Mouse (Mus musculus): ENCODE measurements around the gene Bco2. TPM values are rescaled to one million over a fixed set of nuclear protein-coding genes. Genes with fewer than 3 reads are reported as not detected.

The Bco2 gene
- total RNA-seq (2012; rRNA removed) (0.07 TPM in 1 of 2 replicates, not detected in the other), polyA plus RNA-seq (2012; ENCODE audit: insufficient read depth in 1 of 2, insufficient read length in 2 of 2, low read depth in 1 of 2, low replicate concordance in 2 of 2, missing spikeins in 1 of 2) (under 1 TPM in 1 of 2 experiments, not detected in 1; 0.07 TPM)

DNA sequence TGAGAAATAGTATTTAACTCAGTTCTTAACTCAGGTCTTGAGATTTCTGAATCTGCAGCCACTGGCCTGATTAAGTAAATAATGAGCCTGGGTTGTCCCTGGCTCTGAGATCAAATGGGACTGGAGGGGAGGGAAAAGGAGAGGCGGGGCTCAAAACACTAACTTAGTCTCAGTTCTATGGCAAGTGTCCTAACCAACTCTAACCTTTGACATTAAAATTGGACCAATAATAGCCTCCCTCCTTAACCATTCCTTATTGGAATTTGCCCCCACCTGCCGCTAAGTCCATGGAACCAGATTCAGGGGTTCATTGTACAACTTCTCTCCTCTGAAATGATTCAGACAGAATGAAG lies at the start of gene Bco2:
Gene Bco2 (minus strand): TSS at position 88 of the 353 bp plus-strand sequence.
- no peaks in the 10 kb centered on the region for H3K79me2 ChIP-seq (ENCODE audit: control insufficient read depth, insufficient read depth, low read length, poor library complexity)
- no peak within 1 kb of the TSS for H3K4me3 ChIP-seq (ENCODE audit: control insufficient read depth in 1 of 2, insufficient read depth in 1 of 2, low read depth in 2 of 2, low read length in 2 of 2)
- peaks cover 0 to 6% of the 10 kb centered on the region in 2 experiments; a peak in 2 of 4 replicates for H3K4me1 ChIP-seq (ENCODE audit: control insufficient read depth in 1 of 2, insufficient read depth in 2 of 2, low read length in 2 of 2)
- H3K9ac ChIP-seq (ENCODE audit: control insufficient read depth, low read depth, low read length, poor library complexity, severe bottlenecking) = no peak within 1 kb of the TSS
- no peak for DNase-seq (ENCODE audit: low read depth, low spot score)
- TF ChIP-seq MYB (IDR thresholded peaks at IDR 0.05; ENCODE audit: low read depth, low read length) = no peak
- no peak for TF ChIP-seq RAD21 (IDR thresholded peaks at IDR 0.05; ENCODE audit: low read depth, low read length)
- no peak for TF ChIP-seq KAT2A (conservative IDR thresholded peaks at IDR 0.05; ENCODE audit: low read depth, low read length)
- no peak for TF ChIP-seq ZMIZ1 (IDR thresholded peaks at IDR 0.05; ENCODE audit: low read depth, low read length)
- no peak for TF ChIP-seq GABPA (IDR thresholded peaks at IDR 0.05; ENCODE audit: low read depth, low read length)
- no peak for TF ChIP-seq JUND (IDR thresholded peaks at IDR 0.05; ENCODE audit: low read depth, low read length)
- TF ChIP-seq E2F4 (IDR thresholded peaks at IDR 0.05; ENCODE audit: borderline replicate concordance, low read depth, low read length) = no peak
- no peak for TF ChIP-seq NRF1 (IDR thresholded peaks at IDR 0.05; ENCODE audit: insufficient read depth, low read depth, low read length, poor library complexity, severe bottlenecking)
- no peak for TF ChIP-seq POLR2A (IDR thresholded peaks at IDR 0.05; ENCODE audit: control insufficient read depth in 1 of 2, insufficient read depth in 1 of 2, low read depth in 1 of 2, low read length in 2 of 2, poor library complexity in 1 of 2)
- no peak for TF ChIP-seq CHD2 (IDR thresholded peaks at IDR 0.05; ENCODE audit: low read length)
- TF ChIP-seq TCF12 (IDR thresholded peaks at IDR 0.05; ENCODE audit: low read depth, low read length) = no peak
- TF ChIP-seq SMC3 (IDR thresholded peaks at IDR 0.05; ENCODE audit: low read depth, low read length) = no peak
- TF ChIP-seq POLR2AphosphoS2 (IDR thresholded peaks at IDR 0.05; ENCODE audit: low read length) = no peak
- TF ChIP-seq EP300 (IDR thresholded peaks at IDR 0.05; ENCODE audit: low read depth in 1 of 2, low read length in 2 of 2) = no peak
- no peak for TF ChIP-seq UBTF (IDR thresholded peaks at IDR 0.05; ENCODE audit: borderline replicate concordance, insufficient read depth, low read depth, low read length)
- no peak for TF ChIP-seq TBP (IDR thresholded peaks at IDR 0.05; ENCODE audit: low read depth, low read length)
- TF ChIP-seq MEF2A (IDR thresholded peaks at IDR 0.05; ENCODE audit: extremely low read depth, insufficient replicate concordance, low read depth, low read length, poor library complexity, severe bottlenecking) = no peak
- no peak for TF ChIP-seq MAX (IDR thresholded peaks at IDR 0.05; ENCODE audit: low read length)
- no peak for TF ChIP-seq CHD1 (IDR thresholded peaks at IDR 0.05; ENCODE audit: low read depth, low read length)
- no peak for TF ChIP-seq NELFE (IDR thresholded peaks at IDR 0.05; ENCODE audit: low read depth, low read length)
- peaks cover 4 to 24% of the 10 kb centered on the region in 2 experiments; a peak in 3 of 4 replicates for H3K27me3 ChIP-seq (ENCODE audit: control insufficient read depth in 1 of 2, insufficient read depth in 2 of 2, low read length in 2 of 2)
- peaks cover 0 to 11% of the 10 kb centered on the region in 2 experiments; a peak in 2 of 4 replicates for H3K36me3 ChIP-seq (ENCODE audit: control insufficient read depth in 1 of 2, insufficient read depth in 2 of 2, low read length in 2 of 2)
- H3K27ac ChIP-seq (ENCODE audit: control insufficient read depth, low read depth, low read length) = no peak within 1 kb of the TSS
- H3K9me3 ChIP-seq (replicated peaks; ENCODE audit: insufficient read depth, low read length) = no peaks in the 10 kb centered on the region

GRCm38 (mm10) chr9:50604338-50604737 lies 49.4 kb upstream of the Bco2 start:
- no peak for DNase-seq (ENCODE audit: low read depth, low spot score)
- peaks cover 1 to 23% of the 10 kb centered on the region in 2 experiments; a peak in 2 of 4 replicates for H3K4me1 ChIP-seq (ENCODE audit: control insufficient read depth in 1 of 2, insufficient read depth in 2 of 2, low read length in 2 of 2)
- H3K36me3 ChIP-seq (ENCODE audit: control insufficient read depth in 1 of 2, insufficient read depth in 2 of 2, low read length in 2 of 2) = peaks cover 24 to 28% of the 10 kb centered on the region in 2 experiments

More at GRCm38 (mm10) chr9:50604338-50604737, 49.4 kb upstream of the Bco2 start:
- no peaks in the 10 kb centered on the region for H3K9me3 ChIP-seq (replicated peaks; ENCODE audit: insufficient read depth, low read length)
- no peaks in the 10 kb centered on the region for H3K27me3 ChIP-seq (ENCODE audit: control insufficient read depth in 1 of 2, insufficient read depth in 2 of 2, low read length in 2 of 2)
- H3K27ac ChIP-seq (ENCODE audit: control insufficient read depth, low read depth, low read length) = peak overlapping the region; percentile 76
- TF ChIP-seq CHD1 (IDR thresholded peaks at IDR 0.05; ENCODE audit: low read depth, low read length) = 0 out of 2 replicates have a peak, but pooled peaks have one; percentile 48
- peak; percentile 63 for TF ChIP-seq GATA1 (IDR thresholded peaks at IDR 0.05; ENCODE audit: low read depth, low read length)
- TF ChIP-seq POLR2AphosphoS5 (IDR thresholded peaks at IDR 0.05; ENCODE audit: borderline replicate concordance, low read depth, low read length) = no peak
- H3K9ac ChIP-seq (ENCODE audit: control insufficient read depth, low read depth, low read length, poor library complexity, severe bottlenecking) = peak overlapping the region; percentile 89
- H3K79me2 ChIP-seq (ENCODE audit: control insufficient read depth, insufficient read depth, low read length, poor library complexity) = peaks cover 49% of the 10 kb centered on the region
- peak overlapping the region; percentile 80 to 88 for H3K4me3 ChIP-seq (ENCODE audit: control insufficient read depth in 1 of 2, insufficient read depth in 1 of 2, low read depth in 2 of 2, low read length in 2 of 2)

All from MEL (cell line).